Mouse (Mus musculus) liver, adult (tissue): ENCODE measurements around the gene Papss2.

Experiments used
- GATA4 ChIP-seq: IDR thresholded peaks from 2 replicates; pipeline ENCODE4 v1.6.1; 2014; ENCODE audit warnings: mild to moderate bottlenecking, low read length; ENCODE audit not compliant: insufficient replicate concordance

Papss2 gene

DNA sequence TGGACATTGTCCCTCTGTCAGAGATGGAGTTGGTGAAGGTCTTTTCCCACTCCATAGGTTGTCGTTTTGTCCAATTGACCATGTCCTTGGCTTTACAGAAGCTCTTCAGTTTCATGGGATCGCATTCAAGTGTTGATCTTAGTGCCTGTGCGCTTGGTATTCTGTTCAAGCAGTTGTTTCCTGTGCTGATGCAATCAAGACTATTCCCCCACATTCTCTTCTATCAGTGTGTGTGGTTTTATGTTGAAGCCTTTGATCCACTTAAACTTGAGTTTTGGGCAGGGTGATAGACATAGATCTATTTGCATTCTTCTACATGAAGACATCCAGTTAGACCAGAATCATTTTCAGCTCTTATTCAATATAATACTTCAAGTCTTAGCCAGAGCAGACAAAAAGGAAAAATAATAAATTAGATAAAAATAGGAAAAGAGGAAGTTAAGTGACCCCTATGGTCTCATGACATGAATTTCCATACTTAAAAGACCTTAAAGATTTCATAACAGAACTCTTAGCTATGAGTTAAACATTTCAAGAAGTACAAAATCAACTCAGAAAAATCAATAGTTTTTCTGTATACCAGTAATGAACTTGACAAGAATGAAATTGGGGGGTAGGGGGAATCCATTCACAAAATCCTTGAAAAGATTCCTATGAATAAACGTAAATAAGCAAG is 12.4 kb upstream of the Papss2 start:
- TF ChIP-seq GATA4, result no peak

DNA sequence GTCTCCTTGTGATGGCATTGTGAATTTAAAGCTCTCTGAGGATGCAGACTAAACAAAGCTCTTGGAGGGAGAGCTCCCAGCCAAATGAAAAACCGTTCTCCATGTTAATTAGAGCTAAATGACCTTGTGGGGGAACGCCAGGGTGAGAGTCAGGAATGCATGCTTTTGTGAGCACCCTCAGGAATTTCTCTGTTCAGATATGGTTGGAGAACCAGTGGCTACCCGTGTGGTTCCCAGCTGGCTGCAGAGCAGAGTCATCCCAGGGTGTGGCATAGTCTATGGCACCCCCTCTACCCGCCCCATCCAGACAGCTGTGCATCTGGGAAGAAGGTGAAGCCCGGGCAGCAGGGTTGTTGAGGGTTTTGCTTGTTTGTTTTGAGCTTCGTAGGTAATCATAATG is 7.9 kb upstream of the Papss2 start:
- TF ChIP-seq GATA4, result no peak

DNA sequence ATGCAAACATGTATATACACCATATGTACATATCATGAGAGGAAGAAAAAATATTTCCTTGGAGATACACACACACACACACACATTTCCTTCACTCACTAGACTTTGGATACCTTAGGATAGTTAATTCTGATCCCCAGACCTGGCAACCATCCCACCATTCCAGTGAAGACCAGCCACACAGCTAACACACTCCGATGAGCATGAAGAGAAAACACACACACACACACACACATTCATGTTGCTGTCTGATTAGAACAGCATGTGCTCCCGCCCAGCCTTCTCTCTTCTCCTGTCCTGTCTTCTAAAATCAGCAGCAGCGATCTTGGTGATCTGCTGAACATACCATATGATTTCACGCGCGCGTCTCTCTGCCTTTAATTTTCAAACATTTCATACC is 2.8 kb upstream of the Papss2 start:
- no peak for TF ChIP-seq GATA4

DNA sequence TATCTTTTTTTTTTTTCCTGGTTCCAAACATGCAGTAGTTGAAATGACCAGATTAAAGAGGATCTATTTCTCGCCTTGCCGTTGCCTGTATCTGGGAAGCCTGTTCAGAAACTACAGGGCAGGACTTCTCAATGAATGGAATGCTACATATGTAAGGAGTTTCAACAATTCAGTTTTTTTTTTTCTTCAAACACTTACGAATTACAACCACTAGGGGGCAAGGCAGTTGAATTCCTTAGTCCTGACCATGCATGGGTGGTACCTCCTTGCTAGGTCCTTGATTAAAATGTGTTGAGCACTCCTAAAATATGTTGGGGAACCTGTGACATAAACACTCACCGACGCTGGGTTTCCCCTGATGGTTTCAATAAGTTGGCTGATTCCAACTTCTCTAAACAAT is 1.7 kb upstream of the Papss2 start:
- TF ChIP-seq GATA4, result no peak

DNA sequence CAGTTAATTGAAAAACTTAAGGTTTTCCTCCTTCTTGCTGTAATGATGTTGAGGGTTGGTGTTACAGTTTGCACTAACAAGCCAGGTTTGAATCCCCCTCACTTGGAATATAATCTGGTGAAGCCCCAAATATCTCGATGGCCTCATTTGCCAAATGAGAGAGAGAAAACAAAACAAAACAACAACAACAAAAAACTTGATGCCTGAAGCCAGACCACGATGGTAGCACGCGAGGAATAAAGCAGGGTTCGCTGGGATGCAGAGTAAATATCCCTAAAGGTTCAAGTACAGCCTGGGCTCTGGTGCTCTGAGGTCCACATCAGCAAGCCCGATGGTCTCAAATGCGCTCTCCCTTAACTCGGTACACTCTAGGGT is 472 bp upstream of the Papss2 start:
- no peak for TF ChIP-seq GATA4

DNA sequence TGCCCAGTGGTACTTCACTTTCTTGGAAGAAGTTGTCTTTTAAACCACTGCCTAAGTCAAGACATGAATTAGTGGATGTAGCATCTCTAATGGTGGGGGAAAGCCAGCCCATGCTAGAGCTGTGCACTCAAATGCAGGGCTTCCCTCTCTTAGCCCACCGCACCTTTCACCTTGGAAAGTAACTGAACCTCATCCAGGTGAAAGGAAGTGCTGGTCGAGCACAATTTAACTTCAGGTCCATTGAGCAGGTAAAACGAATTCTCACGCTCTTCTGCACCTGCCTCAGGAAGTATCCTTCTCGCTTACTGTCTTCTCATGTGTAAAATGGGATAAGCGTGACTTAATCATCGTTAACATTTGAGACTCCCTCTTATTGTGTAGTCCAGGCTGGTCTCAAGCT is 3.4 kb downstream of the Papss2 start:
- no peak for TF ChIP-seq GATA4

DNA sequence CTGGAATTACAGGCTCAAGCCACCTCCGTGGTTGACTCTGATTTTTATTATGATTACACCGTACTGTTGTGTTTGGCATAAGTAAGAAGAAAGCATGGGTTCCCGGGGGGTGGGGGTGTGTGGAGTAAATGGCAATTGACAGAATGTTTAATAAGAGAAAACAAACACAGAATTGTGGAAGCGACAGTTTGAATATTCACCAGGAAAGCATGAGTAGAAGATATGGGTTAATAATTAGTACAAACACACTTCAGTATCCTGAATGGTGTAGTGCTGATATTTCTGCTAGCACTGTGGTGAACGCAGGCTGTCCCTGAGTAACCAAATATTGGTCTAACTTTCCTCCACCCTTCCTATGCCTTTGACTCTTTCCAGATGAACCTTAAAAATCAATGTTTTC is 3.8 kb downstream of the Papss2 start:
- TF ChIP-seq GATA4, result no peak; the same call in 1 of the 2 replicates

DNA sequence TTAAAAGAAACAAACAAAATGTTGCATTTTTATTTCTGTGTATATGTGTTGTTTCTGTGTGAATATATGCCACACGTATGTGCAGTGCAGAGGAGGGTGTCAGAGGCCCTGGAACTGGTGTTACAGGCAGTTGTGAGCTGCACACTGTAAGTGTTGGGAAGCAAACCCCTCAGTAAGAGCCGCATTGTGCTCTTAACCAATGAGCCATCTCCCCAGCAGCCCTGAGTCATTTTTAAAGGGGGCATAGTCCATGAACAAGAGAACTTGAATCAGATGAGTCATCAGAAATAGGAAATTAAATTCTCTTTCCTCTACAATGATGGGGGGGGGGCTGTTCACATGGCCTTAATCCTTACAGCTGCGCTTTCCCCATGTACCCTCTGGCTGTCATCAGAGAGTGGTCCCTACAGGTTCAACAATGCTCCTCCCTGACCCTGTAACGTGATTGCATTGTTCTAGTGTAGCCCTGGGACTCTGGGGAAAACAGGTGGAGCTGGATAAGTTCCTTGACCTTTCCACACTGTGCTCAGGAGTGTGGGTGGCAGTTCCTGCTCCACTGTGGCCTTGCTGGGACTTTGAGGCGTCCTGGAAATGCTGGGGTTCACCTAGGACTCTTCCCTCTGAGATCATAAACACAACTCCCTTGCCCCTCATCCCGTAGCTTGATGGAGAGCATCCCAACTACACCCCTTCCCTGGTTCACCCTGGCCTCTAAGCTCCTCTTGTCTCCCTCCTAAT is 5.6 kb downstream of the Papss2 start:
- TF ChIP-seq GATA4, result no peak

DNA sequence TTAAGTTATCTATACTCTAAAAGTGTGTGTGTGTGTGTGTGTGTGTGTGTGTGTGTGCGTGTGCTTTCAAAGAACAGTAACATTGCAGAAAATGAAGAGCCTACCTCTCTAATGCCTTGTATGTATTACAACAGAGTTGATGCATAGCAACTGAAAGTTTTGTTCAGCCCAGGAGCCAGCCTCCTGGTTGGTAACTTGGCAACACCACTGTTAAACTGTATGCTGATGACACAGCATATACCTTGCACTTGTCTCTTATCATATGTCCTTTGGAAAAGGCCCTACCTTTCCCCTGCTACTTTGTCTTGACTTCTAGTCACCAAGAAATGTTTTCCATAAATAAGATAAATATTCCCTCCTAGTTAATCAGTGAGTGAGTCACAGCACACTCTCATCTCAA is 7.9 kb downstream of the Papss2 start:
- no peak for TF ChIP-seq GATA4

DNA sequence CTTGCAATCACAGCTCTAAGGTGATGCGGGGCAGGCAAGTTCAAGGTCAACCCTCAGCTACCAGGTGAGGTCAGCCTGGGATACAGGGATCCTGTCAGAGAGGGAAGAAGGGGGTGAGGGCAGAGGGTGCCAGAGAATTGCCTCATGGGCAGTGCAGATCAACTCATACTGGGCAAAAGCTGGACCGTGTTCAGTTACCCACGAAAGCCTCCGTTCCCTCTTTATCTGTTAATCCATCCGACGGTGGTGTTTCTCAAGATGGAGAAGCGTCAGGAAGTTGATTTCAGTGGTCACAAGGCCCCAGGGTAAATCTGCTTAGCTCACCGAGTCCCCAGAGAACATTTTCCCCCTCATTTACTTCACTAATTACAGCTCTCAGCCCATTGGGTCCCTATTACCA is 8.5 kb downstream of the Papss2 start:
- TF ChIP-seq GATA4, result no peak

DNA sequence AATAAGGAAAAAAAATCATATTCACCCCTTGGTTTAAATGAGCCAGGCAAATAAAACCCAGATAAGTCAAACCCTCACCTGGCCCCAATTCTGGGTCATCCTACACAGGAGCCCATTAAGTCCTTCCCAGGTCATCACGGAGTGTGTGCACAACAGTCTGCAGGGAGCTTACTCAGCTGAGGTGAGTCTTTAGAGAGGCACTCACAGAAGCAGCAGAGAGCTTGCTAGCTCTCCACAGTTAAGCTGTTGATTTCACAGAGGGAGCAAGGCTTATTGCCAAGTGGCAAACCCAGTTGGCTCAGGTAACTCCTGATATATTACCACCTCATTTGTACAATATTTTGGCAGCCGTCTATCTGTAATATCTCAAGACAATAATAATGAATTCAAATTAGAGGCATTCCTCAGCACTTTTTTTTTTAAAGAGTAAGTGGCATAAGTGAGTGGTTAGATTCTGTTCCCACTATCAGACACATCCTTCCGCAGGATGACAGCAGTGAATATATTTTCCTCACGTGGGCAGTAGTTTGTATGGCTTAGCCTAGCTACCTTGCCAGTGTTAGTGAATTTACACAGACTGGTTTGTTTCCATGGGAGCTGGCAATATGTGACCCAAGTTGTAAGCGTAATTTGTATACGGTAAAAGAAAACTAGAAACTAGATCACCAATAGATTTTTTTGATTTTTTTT is 9.1 kb downstream of the Papss2 start:
- TF ChIP-seq GATA4, result no peak

DNA sequence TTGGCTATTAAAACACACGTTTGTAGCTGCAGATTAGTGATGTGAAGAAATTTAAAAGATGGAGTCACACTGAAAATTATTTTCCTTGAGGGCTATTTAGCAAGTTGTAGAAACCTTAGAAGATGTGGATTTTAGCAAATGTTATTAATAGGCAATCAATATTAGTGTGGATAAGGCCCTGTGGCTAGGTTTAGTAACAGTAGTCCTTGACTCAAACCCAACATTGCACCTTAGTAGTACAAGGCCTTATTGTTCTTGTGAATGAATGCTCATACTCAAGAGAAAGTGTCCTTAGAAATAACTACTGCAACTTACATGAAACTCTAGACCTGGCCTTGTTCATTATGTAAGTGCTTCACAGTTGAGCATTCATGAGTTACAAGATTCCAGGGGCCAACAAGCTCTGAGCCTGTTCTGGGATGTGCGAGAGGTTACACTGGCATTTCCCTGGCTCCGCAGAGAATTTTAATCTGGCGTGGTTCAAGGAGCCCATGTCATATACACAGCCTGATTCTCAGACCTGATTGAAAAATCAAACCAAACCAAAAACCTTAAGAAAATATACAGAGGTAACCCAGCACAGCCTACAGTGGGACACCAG is 10.7 kb downstream of the Papss2 start:
- no peak for TF ChIP-seq GATA4

DNA sequence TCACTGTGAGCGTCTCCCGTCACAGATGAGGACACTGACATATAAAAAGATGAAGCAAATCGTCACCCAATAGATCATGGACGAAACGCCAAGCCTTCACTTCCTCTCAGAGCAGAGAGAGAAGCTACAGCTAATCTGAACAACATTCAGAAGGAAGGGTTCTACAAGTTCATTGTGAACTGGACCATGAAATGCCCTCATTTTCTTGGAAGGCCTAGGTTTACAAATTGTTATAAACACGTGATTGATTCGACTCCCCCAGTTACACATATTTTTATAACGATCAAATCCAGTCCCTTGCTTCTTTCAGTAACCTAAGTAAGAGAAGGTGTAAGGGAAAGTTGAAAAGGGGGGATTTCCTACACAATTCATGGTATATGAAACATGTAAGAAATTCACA is 11.4 kb downstream of the Papss2 start:
- no peak for TF ChIP-seq GATA4

DNA sequence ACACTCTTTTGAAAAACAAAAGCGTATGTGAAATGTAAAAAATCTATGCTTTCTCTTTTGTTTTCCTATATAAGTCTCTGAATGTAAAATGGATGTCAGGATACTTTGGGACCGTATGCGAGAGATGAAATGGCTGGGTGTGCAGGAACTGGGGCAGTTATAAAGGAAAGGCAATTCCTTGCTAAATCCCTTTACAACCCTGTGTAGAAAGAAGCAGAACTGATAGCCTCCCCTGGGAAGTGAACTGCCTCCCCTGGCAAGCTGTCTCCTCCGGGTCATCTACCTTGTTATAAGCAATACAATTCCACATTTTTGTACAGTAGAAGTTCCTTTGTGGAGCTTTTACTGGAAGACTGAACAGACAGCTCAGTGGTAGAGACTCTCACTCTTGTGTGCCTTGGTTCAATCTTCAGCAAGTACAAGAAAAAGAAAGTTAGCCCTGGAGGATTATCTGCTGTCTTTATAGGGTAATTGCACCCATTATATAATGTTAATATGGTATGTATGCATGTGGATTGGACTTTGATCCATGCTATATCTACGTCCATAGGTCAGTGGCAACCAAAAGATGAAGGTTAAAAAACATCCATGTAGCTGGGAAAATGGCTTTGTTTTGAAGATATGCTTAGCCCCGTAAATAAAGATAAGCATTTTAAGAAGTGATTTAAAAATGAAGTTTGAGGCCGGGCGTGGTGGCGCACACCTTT is 15.9 kb downstream of the Papss2 start:
- no peak for TF ChIP-seq GATA4

DNA sequence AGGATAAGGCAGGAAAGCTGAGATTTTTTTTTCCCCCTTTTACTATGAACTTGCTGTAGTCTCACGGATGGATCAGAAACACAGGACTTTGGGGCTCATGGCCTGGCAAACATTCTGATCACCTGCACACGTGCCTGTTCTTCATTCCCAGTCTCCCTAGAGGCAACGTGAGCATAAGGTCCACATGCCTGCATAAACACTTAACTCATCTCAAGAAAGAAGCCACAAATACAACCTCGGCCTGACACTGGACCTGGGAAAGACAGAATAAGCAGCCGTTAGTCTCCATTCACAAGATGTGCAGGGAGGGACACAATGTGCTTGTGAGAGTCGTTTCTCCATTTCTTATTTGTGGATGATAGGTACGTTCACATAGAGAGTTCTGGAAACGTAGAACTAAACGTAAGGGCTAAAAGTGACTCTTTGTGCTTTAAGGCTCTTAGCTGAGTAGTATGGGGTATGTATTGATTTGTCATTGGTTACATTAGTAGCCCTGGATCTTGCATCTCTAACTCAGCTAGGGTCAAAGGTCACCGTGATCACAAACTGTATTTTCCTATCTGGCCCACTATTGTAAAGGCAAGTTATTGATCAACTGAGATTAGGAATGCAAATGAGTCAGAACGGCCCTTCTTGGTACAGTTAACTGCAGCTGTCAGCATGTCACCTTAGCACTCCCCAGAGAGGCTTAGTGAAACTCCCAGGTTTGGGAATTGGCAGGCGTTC is 18.6 kb downstream of the Papss2 start:
- peak; percentile 41; the same call in 1 of the 2 replicates for TF ChIP-seq GATA4
